Comparison of ENCODE assay signal across 15 mouse cellular contexts in genomic region chr1:178489127-178489526, GRCm38 (mm10). TPM values are rescaled to one million over a fixed set of nuclear protein-coding genes. Genes with fewer than 3 reads are reported as not detected.
DNase-seq lines count a peak whose midpoint lies in the region; TF ChIP-seq lines count a peak whose summit lies in the region.
"Had no signal": no experiment of that assay in that cellular context is flagged by ENCODE, and none has a peak within 500 bp of the region (broad histone marks: within the 10 kb centered on the region; RNA-seq: fewer than 3 reads in every experiment).

No protein-coding gene starts in this region.

- H3K4me3 ChIP-seq in limb, embryonic 10.5 days = no peak overlapping the region
- H3K4me3 ChIP-seq in kidney, adult 2 months (ENCODE audit: insufficient read depth, low read depth, low read length) = no peak overlapping the region
- H3K4me3 ChIP-seq: heart, embryonic 15.5 days; lung, embryonic 15.5 days had no signal

- no peak for TF ChIP-seq POLR2A in kidney, adult 2 months (IDR thresholded peaks at IDR 0.05; ENCODE audit: low read depth, low read length)

- TF ChIP-seq CTCF in kidney, adult 2 months (conservative IDR thresholded peaks at IDR 0.05; ENCODE audit: insufficient read depth, insufficient read length, low read depth, low read length) = no peak

- 28% methylated on average over 3 of the region's 3 CpGs for WGBS in limb, embryonic 10.5 days
- 47% methylated on average over 3 of the region's 3 CpGs for WGBS in kidney, adult 2 months

- DNase-seq in cerebellum, postnatal 14 days = peak; percentile 28 to 38
- no peak for DNase-seq in cerebellum, adult 8-10 months
- DNase-seq in layer of hippocampus, adult 18-20 months (ENCODE audit: low spot score in 2 of 2) = peak; percentile 9 to 24
- DNase-seq in layer of hippocampus, adult 9-10 months (ENCODE audit: low spot score) = no peak
- DNase-seq in c-Kit-positive CD71-negative TER-119-negative erythroid progenitor cells, embryonic 14.5 days (ENCODE audit: low read depth) = peak; percentile 13
- no peak for DNase-seq in limb, embryonic 10.5 days (ENCODE audit: low spot score)
- DNase-seq in kidney, adult 2 months = no peak
- DNase-seq in urinary bladder, postnatal 25 days (ENCODE audit: low spot score) = no peak
- DNase-seq: cerebellum, postnatal 25 days; gastrocnemius, postnatal 14 days had no signal

- peaks cover 9% of the 10 kb centered on the region for H3K4me1 ChIP-seq in limb, embryonic 10.5 days
- H3K4me1 ChIP-seq in kidney, adult 2 months (ENCODE audit: control insufficient read depth, insufficient read depth, low read length) = no peaks in the 10 kb centered on the region

- no peaks in the 10 kb centered on the region for H3K9me3 ChIP-seq in limb, embryonic 10.5 days (replicated peaks)
- H3K9me3 ChIP-seq: G1E; heart, embryonic 15.5 days; lung, embryonic 15.5 days had no signal

- no peaks in the 10 kb centered on the region for H3K27me3 ChIP-seq in limb, embryonic 10.5 days (ENCODE audit: low read depth, poor library complexity, severe bottlenecking)
- H3K27me3 ChIP-seq in kidney, adult 2 months (replicated peaks; ENCODE audit: control insufficient read depth, insufficient read depth, low read length) = no peaks in the 10 kb centered on the region
- H3K27me3 ChIP-seq: heart, embryonic 15.5 days; lung, embryonic 15.5 days had no signal

- no peaks in the 10 kb centered on the region for H3K36me3 ChIP-seq in limb, embryonic 10.5 days
- no peaks in the 10 kb centered on the region for H3K36me3 ChIP-seq in kidney, adult 2 months (ENCODE audit: control insufficient read depth, insufficient read depth, low read length)
- H3K36me3 ChIP-seq: G1E; heart, embryonic 15.5 days; lung, embryonic 15.5 days had no signal

- 0 out of 2 replicates have a peak overlapping the region, but pooled peaks have one; percentile 20 for H3K27ac ChIP-seq in limb, embryonic 10.5 days
- H3K27ac ChIP-seq in kidney, adult 2 months (ENCODE audit: insufficient read depth, low read depth, low read length) = no peak overlapping the region
- H3K27ac ChIP-seq: lung, embryonic 15.5 days; stomach, postnatal 0 days had no signal

RNA-seq across cellular contexts. Expression of gene Kif26b, which starts 39.8 kb away (rescaled TPM):
- 10 to 100 TPM; 18.9 to 20.7 TPM for total RNA-seq in layer of hippocampus, adult 18-20 months (2021)
- 18.4 and 24.8 TPM in 2 replicates for polyA plus RNA-seq in limb, embryonic 10.5 days (2016; fragmentation: Nextera tagmentation; extraction: Ambion mirVana)
- 0.91 and 0.97 TPM in 2 replicates for polyA plus RNA-seq in kidney, adult 2 months (2012; rRNA removed)
- total RNA-seq: monocyte, adult 5-6 weeks had no signal

Comparison
In these comparisons a context has a peak if more than half of its experiments do, and no peak if none do; other contexts are left out.
1. DNase-seq: peak in cerebellum, postnatal 14 days (2 of 2), layer of hippocampus, adult 18-20 months (2 of 2) and c-Kit-positive CD71-negative TER-119-negative erythroid progenitor cells, embryonic 14.5 days (single experiment); none in cerebellum, adult 8-10 months (single experiment), layer of hippocampus, adult 9-10 months (single experiment), limb, embryonic 10.5 days (single experiment), kidney, adult 2 months (single experiment) and urinary bladder, postnatal 25 days (single experiment).